Mouse (Mus musculus) brain, embryonic 14.5 days (tissue): ENCODE measurements around the gene Afg1l.

Experiments
- CTCF ChIP-seq: fragments of 200-500 bp; IDR thresholded peaks from 2 replicates; pipeline ENCODE4 v1.5.1; 2012; ENCODE audit warnings: inconsistent platforms, mild to moderate bottlenecking, moderate library complexity, borderline replicate concordance; ENCODE audit not compliant: insufficient read depth, insufficient read length; ENCODE audit errors: extremely low read depth
- POLR2A ChIP-seq: fragments of 200-500 bp; IDR thresholded peaks from 2 replicates; pipeline ENCODE4 v1.6.1; 2012; ENCODE audit warnings: mild to moderate bottlenecking, inconsistent platforms, borderline replicate concordance; ENCODE audit not compliant: poor library complexity, insufficient read depth, insufficient read length, severe bottlenecking; ENCODE audit errors: extremely low read depth

DNA sequence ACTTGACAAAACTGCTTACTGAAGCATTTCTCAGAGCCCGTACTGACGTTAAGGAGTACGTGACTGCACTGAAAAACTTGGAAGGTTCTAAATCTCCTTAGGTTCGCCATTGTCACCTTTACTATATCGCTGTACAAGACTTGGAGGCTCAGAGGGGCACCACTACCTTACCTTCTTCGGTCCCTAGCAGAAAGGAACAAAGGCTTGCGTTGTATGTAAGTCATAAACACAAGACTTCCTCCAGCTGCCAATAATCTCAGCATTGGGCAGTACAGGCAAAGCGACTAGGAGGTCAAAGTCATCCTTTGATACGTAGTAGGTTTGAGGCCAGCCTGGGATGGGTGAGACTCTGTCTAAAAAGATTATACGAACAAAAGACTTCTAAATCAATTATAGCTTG lies 153.1 kb downstream of the Afg1l start:
- no peak for TF ChIP-seq POLR2A
- TF ChIP-seq CTCF: no peak
